Mouse (Mus musculus) embryonic fibroblast, embryonic 13.5 days (primary cell): ENCODE results near the gene Grap2.

ENCODE experiments used
- CTCF ChIP-seq: IDR thresholded peaks from 2 replicates; pipeline ENCODE4 v1.5.1; 2011; ENCODE audit warnings: mild to moderate bottlenecking, control low read depth, low read length, moderate library complexity, borderline replicate concordance; ENCODE audit not compliant: insufficient read depth
- POLR2A ChIP-seq: IDR thresholded peaks from 2 replicates; pipeline ENCODE4 v1.6.1; 2011; ENCODE audit warnings: low read depth, mild to moderate bottlenecking, control low read depth, low read length, moderate library complexity

- TF ChIP-seq CTCF (no peak), POLR2A (no peak)
Observed at GRCm38 (mm10) chr15:80610335-80610734, 37.9 kb downstream of the Grap2 start.
